Mouse (Mus musculus) spleen, adult 2 months (tissue): Measurements from ENCODE around the gene Vldlr. TPM values are rescaled to one million over a fixed set of nuclear protein-coding genes. Genes with fewer than 3 reads are reported as not detected.

Source experiments
- DNase-seq, 2 experiments: peaks; one replicate each; pipeline versions ENCODE4 v3.0.0 to v3.0.0-alpha.2; 2012 to 2021; ENCODE audit warnings: low spot score in 2 of 2, low read depth in 1 of 2
- H3K27ac ChIP-seq: fragments of 200-500 bp; 2 replicates; pipeline ENCODE4 v1.5.1; 2012; ENCODE audit warnings: low read length, inconsistent platforms; ENCODE audit not compliant: insufficient read depth
- H3K27me3 ChIP-seq: fragments of 200-500 bp; 2 replicates; pipeline ENCODE4 v1.6.1; 2012; ENCODE audit warnings: mild to moderate bottlenecking, moderate library complexity, low read length, inconsistent platforms; ENCODE audit not compliant: control insufficient read depth, insufficient read depth
- H3K36me3 ChIP-seq: fragments of 200-500 bp; 2 replicates; pipeline ENCODE4 v1.6.1; 2012; ENCODE audit warnings: mild to moderate bottlenecking, low read length, inconsistent platforms; ENCODE audit not compliant: control insufficient read depth, insufficient read depth
- H3K4me1 ChIP-seq: fragments of 200-500 bp; 2 replicates; pipeline ENCODE4 v1.6.1; 2011; ENCODE audit warnings: inconsistent platforms; ENCODE audit not compliant: control insufficient read depth, insufficient read depth, insufficient read length
- H3K4me3 ChIP-seq: fragments of 200-500 bp; 2 replicates; pipeline ENCODE4 v1.5.1; 2011; ENCODE audit warnings: mild to moderate bottlenecking, inconsistent platforms; ENCODE audit not compliant: insufficient read depth, insufficient read length; ENCODE audit errors: extremely low read depth
- CTCF ChIP-seq: fragments of 200-500 bp; IDR thresholded peaks from 2 replicates; pipeline ENCODE4 v1.5.1; 2011; ENCODE audit warnings: mild to moderate bottlenecking, inconsistent platforms; ENCODE audit not compliant: insufficient read depth, insufficient read length, insufficient replicate concordance; ENCODE audit errors: extremely low read depth
- POLR2A ChIP-seq: fragments of 200-500 bp; IDR thresholded peaks from 2 replicates; pipeline ENCODE4 v1.6.1; 2011; ENCODE audit warnings: low read depth, low read length, inconsistent platforms
- WGBS: fragments of 180-500 bp; shearing (Covaris S2); methylation state at CpG from one replicate; pipeline ENCODE4 v1.1.7; 2018; 5-methylcytosine and 5-hydroxymethylcytosine counted together
- polyA plus RNA-seq: library from polyadenylated mRNA; depleted of rRNA; stranded (reverse); fragments of >200 nt; gene quantifications from 2 replicates; pipeline ENCODE4 v1.2.3, GENCODE M21; 2012; rRNA removed

Gene Vldlr
- polyA plus RNA-seq, result 1.4 and 1.8 TPM in 2 replicates

- Histone ChIP-seq H3K27ac (no peak within 1 kb of the TSS), H3K4me1 (peaks cover 4% of the 10 kb centered on the region), H3K27me3 (peaks cover 10% of the 10 kb centered on the region), H3K4me3 (peak within 1 kb of the TSS; percentile 30; the same call in 1 of the 2 replicates), H3K36me3 (no peaks in the 10 kb centered on the region)
- 15% methylated on average over 11 of the region's 11 CpGs for WGBS
- no peak for DNase-seq
- no peak for TF ChIP-seq CTCF
- TF ChIP-seq POLR2A, result no peak
Observed at GRCm38 (mm10) chr19:27216318-27216717, at the start of gene Vldlr. TSS of gene Vldlr (plus strand) at chr19:27216484.

- Histone ChIP-seq H3K27me3 (no peaks in the 10 kb centered on the region), H3K4me1 (no peaks in the 10 kb centered on the region), H3K36me3 (no peaks in the 10 kb centered on the region), H3K27ac (no peak overlapping the region), H3K4me3 (no peak overlapping the region)
- TF ChIP-seq CTCF (no peak), POLR2A (no peak)
- no peak for DNase-seq
- WGBS, result 67% methylated on average over 5 of the region's 5 CpGs
Observed at GRCm38 (mm10) chr19:27167601-27168319, 48.5 kb upstream of the Vldlr start.

GRCm38 (mm10) chr19:27173836-27174235, 42.4 kb upstream of the Vldlr start:
- no peak overlapping the region for H3K4me3 ChIP-seq

GRCm38 (mm10) chr19:27175617-27176016, 40.7 kb upstream of the Vldlr start:
- Histone ChIP-seq H3K4me3 (no peak overlapping the region), H3K27me3 (no peaks in the 10 kb centered on the region), H3K27ac (no peak overlapping the region), H3K36me3 (no peaks in the 10 kb centered on the region), H3K4me1 (no peaks in the 10 kb centered on the region)
- TF ChIP-seq CTCF (no peak), POLR2A (no peak)
- WGBS, result 69% methylated on average over 1 of the region's 1 CpGs
- DNase-seq, result no peak

More at GRCm38 (mm10) chr19:27173836-27174235, 42.4 kb upstream of the Vldlr start:
- Histone ChIP-seq H3K27me3 (no peaks in the 10 kb centered on the region), H3K4me1 (no peaks in the 10 kb centered on the region), H3K27ac (no peak overlapping the region), H3K36me3 (no peaks in the 10 kb centered on the region)
- TF ChIP-seq POLR2A (no peak), CTCF (no peak)
- DNase-seq, result no peak
- WGBS, result 88% methylated on average over 2 of the region's 2 CpGs

GRCm38 (mm10) chr19:27176558-27176957, 39.7 kb upstream of the Vldlr start:
- no peak overlapping the region for H3K27ac ChIP-seq
- TF ChIP-seq POLR2A, result no peak
- no peak for TF ChIP-seq CTCF
- H3K4me1 ChIP-seq, result no peaks in the 10 kb centered on the region
- DNase-seq, result no peak
- H3K27me3 ChIP-seq, result no peaks in the 10 kb centered on the region
- 72% methylated on average over 4 of the region's 4 CpGs for WGBS
- H3K36me3 ChIP-seq, result no peaks in the 10 kb centered on the region
- H3K4me3 ChIP-seq, result no peak overlapping the region

GRCm38 (mm10) chr19:27178195-27178807, 38.0 kb upstream of the Vldlr start:
- 90% methylated on average over 5 of the region's 5 CpGs for WGBS
- DNase-seq, result no peak
- H3K4me3 ChIP-seq, result no peak overlapping the region

More at GRCm38 (mm10) chr19:27178195-27178807, 38.0 kb upstream of the Vldlr start:
- H3K36me3 ChIP-seq, result no peaks in the 10 kb centered on the region
- no peaks in the 10 kb centered on the region for H3K27me3 ChIP-seq
- TF ChIP-seq POLR2A (no peak), CTCF (no peak)
- no peak overlapping the region for H3K27ac ChIP-seq
- H3K4me1 ChIP-seq, result no peaks in the 10 kb centered on the region
